Mouse (Mus musculus) right cerebral cortex, adult 2 months (tissue): ENCODE measurements around the gene Gm26897.

Source experiments
- DNase-seq, 2 experiments: peaks; one replicate each; pipeline ENCODE4 v3.0.0; 2021 to 2022; ENCODE audit warnings: low spot score in 2 of 2

Gm26897 gene

GRCm38 (mm10) chr5:111733851-111734250 lies at the start of gene Gm26897:
Gene Gm26897, plus strand, starts transcription at chr5:111733924.
- no peak for DNase-seq

- no peak for DNase-seq
Measured at GRCm38 (mm10) chr5:111687370-111687769, 46.4 kb upstream of the Gm26897 start.

- no peak for DNase-seq
Measured at GRCm38 (mm10) chr5:111688584-111688983, 45.1 kb upstream of the Gm26897 start.

- no peak for DNase-seq
Measured at GRCm38 (mm10) chr5:111697996-111698395, 35.7 kb upstream of the Gm26897 start.

GRCm38 (mm10) chr5:111699711-111700303 lies 33.9 kb upstream of the Gm26897 start:
- no peak for DNase-seq

- no peak for DNase-seq
Measured at GRCm38 (mm10) chr5:111701634-111702329, 31.9 kb upstream of the Gm26897 start.

GRCm38 (mm10) chr5:111703586-111703985 lies 30.1 kb upstream of the Gm26897 start:
- no peak for DNase-seq

GRCm38 (mm10) chr5:111704326-111704725 lies 29.4 kb upstream of the Gm26897 start:
- DNase-seq: no peak

GRCm38 (mm10) chr5:111709195-111709901 lies 24.4 kb upstream of the Gm26897 start:
- no peak for DNase-seq

- DNase-seq: no peak
Measured at GRCm38 (mm10) chr5:111719018-111719417, 14.7 kb upstream of the Gm26897 start.

GRCm38 (mm10) chr5:111720726-111721125 lies 13.0 kb upstream of the Gm26897 start:
- DNase-seq: peak; percentile 55 to 63

GRCm38 (mm10) chr5:111724713-111725112 lies 9.0 kb upstream of the Gm26897 start:
- peak in 1 of 2 experiments; percentile 56 for DNase-seq

GRCm38 (mm10) chr5:111725195-111725920 lies 8.4 kb upstream of the Gm26897 start:
- no peak for DNase-seq

GRCm38 (mm10) chr5:111728411-111728810 lies 5.3 kb upstream of the Gm26897 start:
- no peak for DNase-seq

- no peak for DNase-seq
Measured at GRCm38 (mm10) chr5:111730560-111731167, 3.1 kb upstream of the Gm26897 start.

GRCm38 (mm10) chr5:111732194-111732593 lies 1.5 kb upstream of the Gm26897 start:
- DNase-seq: no peak

GRCm38 (mm10) chr5:111739480-111739879 lies 5.8 kb downstream of the Gm26897 start:
- no peak for DNase-seq

- DNase-seq: no peak
Measured at GRCm38 (mm10) chr5:111740384-111741275, 6.9 kb downstream of the Gm26897 start.

- DNase-seq: no peak
Measured at GRCm38 (mm10) chr5:111741352-111741751, 7.6 kb downstream of the Gm26897 start.

GRCm38 (mm10) chr5:111742290-111742898 lies 8.7 kb downstream of the Gm26897 start:
- DNase-seq: no peak
